Mouse (Mus musculus) layer of hippocampus, adult 9-10 months (tissue): ENCODE measurements around the gene Limk2.

Source experiments
- DNase-seq: peaks from one replicate; pipeline ENCODE4 v3.0.0; 2022; ENCODE audit warnings: low spot score

Limk2 gene

DNA sequence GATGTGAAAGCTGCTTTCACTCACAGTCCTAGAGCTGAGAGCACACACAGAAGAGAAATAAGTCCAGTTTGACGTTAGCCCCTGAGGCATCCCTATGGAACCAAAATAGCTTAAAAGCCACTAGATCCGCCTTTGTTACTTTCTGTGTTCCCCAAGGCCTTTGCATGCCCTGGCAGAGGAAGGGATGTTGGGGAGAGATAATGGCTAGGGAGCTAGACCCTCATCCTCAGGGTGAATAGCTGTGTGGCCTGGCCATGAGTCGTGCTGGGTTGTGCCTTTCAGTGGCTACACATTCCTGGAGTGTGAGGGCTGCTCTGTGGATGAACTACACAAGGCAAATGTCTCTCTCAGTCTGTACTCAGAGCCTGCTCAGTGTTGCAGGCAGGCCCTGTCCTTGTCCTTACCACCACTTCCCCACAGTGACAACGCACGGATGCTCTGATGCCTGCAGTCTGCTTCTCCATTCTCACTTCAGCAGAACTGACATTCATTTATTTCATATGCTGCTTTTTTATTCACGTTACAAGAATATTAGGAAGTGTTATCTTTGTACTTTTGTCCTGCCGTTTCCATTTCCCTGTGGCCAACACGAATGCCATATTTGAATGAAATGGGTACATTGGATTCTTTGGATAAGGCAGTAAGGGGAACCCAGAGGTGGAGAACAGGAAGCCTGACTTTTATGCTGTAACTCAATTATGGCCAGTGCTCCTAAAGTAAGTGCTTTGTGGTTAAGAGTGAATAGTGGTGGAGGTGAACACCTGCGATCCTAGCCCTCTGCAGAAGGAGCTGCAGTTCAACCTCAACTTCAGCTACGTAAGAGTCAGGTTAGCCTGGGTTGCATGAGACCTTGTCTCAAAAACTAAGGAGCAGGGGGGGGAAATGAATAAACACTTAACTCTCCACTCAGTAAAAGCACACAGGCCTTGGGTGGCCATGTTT lies 110.8 kb downstream of the Limk2 start:
- no peak for DNase-seq

DNA sequence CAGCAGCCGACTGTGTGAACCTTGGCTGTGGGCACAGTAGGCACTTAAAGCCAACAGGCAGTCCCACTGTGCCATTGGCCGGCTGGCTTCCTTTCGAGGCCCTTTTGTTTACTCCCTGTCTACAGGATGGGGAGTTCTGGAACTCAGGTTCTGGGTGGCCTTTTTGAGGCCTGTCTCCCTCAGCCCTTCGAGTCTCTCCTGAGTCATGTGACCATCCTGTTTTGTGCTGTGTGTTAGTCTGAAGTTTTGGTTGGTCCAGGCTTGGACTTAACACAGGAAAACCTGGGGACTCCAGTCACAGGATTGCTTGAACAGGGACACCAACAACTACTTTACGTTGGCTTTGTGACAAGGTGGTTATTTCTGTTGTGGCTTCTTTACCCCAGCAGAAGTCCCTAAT lies 112.9 kb downstream of the Limk2 start:
- no peak for DNase-seq

GRCm38 (mm10) chr11:3294641-3295040 lies 114.3 kb downstream of the Limk2 start:
- no peak for DNase-seq
